Mouse (Mus musculus): ENCODE measurements around the gene Grcc10.
A peak's percentile ranks its signal among the peaks of the same experiment; 100 is the strongest.

- no peak for TF ChIP-seq CTCF (IDR thresholded peaks at IDR 0.05; ENCODE audit: borderline replicate concordance, insufficient read depth, low read depth, low read length)
- peak; percentile 35; the same call in 1 of the 2 replicates for TF ChIP-seq POLR2A (IDR thresholded peaks at IDR 0.05; ENCODE audit: borderline replicate concordance, insufficient read depth, low read length)
Observed at GRCm38 (mm10) chr6:124711824-124712782, 29.1 kb downstream of the Grcc10 start, which contains the start of the genes Emg1 and Phb2.

Data from cerebellum, adult 2 months (tissue).